Mouse (Mus musculus) small intestine, adult 2 months (tissue): ENCODE measurements around the gene Cbr2. TPM values are rescaled to one million over a fixed set of nuclear protein-coding genes. Genes with fewer than 3 reads are reported as not detected.

Experiments used
- H3K27ac ChIP-seq: fragments of 200-500 bp; 2 replicates; pipeline ENCODE4 v1.5.1; 2012; ENCODE audit warnings: low read depth, low read length, control low read depth, inconsistent platforms; ENCODE audit not compliant: insufficient read depth
- H3K27me3 ChIP-seq: fragments of 200-500 bp; 2 replicates; pipeline ENCODE4 v1.6.1; 2012; ENCODE audit warnings: mild to moderate bottlenecking, moderate library complexity, low read length, inconsistent platforms; ENCODE audit not compliant: control insufficient read depth, insufficient read depth
- H3K36me3 ChIP-seq: fragments of 200-500 bp; 2 replicates; pipeline ENCODE4 v1.6.1; 2012; ENCODE audit warnings: mild to moderate bottlenecking, low read length, control low read depth, inconsistent platforms; ENCODE audit not compliant: control insufficient read depth, insufficient read depth
- H3K4me1 ChIP-seq: fragments of 200-500 bp; 2 replicates; pipeline ENCODE4 v1.6.1; 2012; ENCODE audit warnings: low read length, inconsistent platforms, mixed read lengths; ENCODE audit not compliant: control insufficient read depth, insufficient read depth, insufficient read length
- H3K4me3 ChIP-seq: fragments of 200-500 bp; 2 replicates; pipeline ENCODE4 v1.5.1; 2012; ENCODE audit warnings: low read depth, mild to moderate bottlenecking, control low read depth, inconsistent platforms, low read length, moderate library complexity
- CTCF ChIP-seq: fragments of 200-500 bp; IDR thresholded peaks from 2 replicates; pipeline ENCODE4 v1.5.1; 2012; ENCODE audit warnings: low read depth, mild to moderate bottlenecking, control low read depth, inconsistent platforms, low read length, moderate library complexity, mixed read lengths; ENCODE audit not compliant: insufficient replicate concordance, insufficient read length; ENCODE audit errors: extremely low read depth
- POLR2A ChIP-seq: fragments of 200-500 bp; IDR thresholded peaks from 2 replicates; pipeline ENCODE4 v1.6.1; 2012; ENCODE audit warnings: low read depth, mild to moderate bottlenecking, control low read depth, inconsistent platforms, low read length, moderate library complexity
- WGBS: fragments of 180-500 bp; shearing (Covaris S2); methylation state at CpG from one replicate; pipeline ENCODE4 v1.1.7; 2018; 5-methylcytosine and 5-hydroxymethylcytosine counted together
- polyA plus RNA-seq: library from polyadenylated mRNA; depleted of rRNA; stranded (reverse); fragments of >200 nt; gene quantifications from 2 replicates; pipeline ENCODE4 v1.2.3, GENCODE M21; 2012

The Cbr2 gene
- polyA plus RNA-seq, 1 experiment = 1.2 TPM

DNA sequence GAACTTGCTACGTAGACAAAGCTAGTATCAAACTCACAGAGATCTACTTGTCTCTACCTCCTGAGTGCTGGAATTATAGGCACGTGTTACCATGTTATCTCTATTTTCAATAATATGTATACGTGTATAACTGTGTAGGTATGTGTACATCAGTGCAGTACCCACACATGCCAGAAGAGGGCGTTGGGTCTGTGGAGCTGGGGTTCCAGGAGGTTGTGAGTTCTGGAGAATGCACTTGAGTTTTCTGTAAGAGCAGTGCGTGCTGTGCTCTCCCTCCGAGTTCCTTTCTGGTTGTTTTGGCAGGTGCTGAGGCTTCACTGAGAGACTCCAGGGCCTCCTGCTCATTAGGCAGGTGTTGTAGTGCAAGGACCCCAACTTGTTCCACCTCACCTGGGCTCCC, 35.3 kb downstream of the Cbr2 start:
- no peaks in the 10 kb centered on the region for H3K27me3 ChIP-seq
- no peak overlapping the region for H3K4me3 ChIP-seq
- no peak overlapping the region for H3K27ac ChIP-seq
- H3K36me3 ChIP-seq = peaks cover 25% of the 10 kb centered on the region
- peak; percentile 42; the same call in 1 of the 2 replicates for TF ChIP-seq CTCF
- TF ChIP-seq POLR2A = no peak
- peaks cover 16% of the 10 kb centered on the region; the same call in 1 of the 2 replicates for H3K4me1 ChIP-seq
- 93% methylated on average over 6 of the region's 6 CpGs for WGBS

DNA sequence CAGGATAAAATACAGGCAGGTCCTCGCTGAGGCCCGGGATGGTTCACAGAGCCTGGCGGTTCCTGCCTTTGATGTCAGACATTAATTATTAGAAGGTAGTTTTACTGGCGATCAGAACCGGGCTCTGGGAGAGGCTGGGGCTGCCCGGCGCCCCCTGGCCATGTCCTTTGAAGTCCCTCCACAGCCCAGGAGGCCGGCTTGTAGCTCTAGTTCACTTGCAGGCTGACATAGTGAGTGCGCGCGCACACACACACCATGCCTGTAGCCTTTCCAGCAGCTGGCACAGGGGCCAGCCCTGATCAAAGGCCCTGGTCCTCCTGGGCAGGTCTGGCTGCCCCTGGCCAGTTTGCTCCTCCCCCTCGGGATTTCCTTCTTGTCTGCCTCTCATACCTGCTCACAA, 36.3 kb downstream of the Cbr2 start:
- Histone ChIP-seq H3K36me3 (peaks cover 24% of the 10 kb centered on the region), H3K4me3 (no peak overlapping the region), H3K4me1 (peaks cover 16% of the 10 kb centered on the region; the same call in 1 of the 2 replicates), H3K27me3 (no peaks in the 10 kb centered on the region), H3K27ac (no peak overlapping the region)
- WGBS = 74% methylated on average over 12 of the region's 12 CpGs
- TF ChIP-seq POLR2A (no peak), CTCF (no peak)

DNA sequence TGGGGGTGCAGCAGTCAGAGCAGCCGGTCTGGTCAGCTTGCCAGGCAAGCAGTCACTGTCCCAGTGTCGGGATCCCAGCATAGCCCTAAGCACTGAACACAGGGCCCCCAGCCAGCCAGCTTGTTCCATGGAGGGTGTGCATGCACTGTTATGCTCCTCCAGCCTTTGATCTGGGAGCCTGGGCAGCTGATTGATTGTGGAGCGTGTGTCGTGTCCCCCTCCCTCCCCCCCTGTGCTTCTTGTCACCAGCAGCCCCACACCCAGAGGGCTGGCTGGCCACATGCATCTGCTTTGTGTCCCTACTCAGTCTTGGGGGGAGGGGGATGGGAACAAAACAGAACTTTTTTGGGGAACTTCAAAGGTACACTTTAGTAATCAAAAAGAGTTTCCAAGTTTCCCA, 36.7 kb downstream of the Cbr2 start:
- 55% methylated on average over 4 of the region's 4 CpGs for WGBS
- Histone ChIP-seq H3K4me1 (peaks cover 16% of the 10 kb centered on the region; the same call in 1 of the 2 replicates), H3K27ac (no peak overlapping the region), H3K4me3 (no peak overlapping the region), H3K27me3 (no peaks in the 10 kb centered on the region), H3K36me3 (peaks cover 28% of the 10 kb centered on the region)
- TF ChIP-seq POLR2A (no peak), CTCF (no peak)

DNA sequence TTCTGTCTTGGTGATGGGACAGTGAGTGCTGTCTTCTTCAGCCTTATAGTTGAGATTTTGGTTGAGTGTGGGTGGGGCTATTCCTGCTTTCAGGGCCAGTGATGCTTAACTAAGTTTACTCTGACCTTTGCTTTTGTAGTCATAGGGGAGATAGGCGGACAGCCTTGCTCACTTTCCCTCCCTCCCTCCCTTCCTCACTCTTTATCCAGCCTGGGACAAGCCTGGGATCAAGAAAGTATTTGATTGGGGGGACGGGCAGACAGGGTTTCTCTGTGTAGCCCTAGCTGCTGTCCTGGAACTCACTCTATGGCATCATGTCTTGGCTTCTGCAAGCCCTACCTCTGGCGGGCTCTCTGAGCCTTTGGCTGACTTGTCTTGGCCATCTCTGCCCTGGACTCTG, 38.5 kb downstream of the Cbr2 start:
- TF ChIP-seq POLR2A (no peak), CTCF (no peak)
- Histone ChIP-seq H3K4me1 (peaks cover 16% of the 10 kb centered on the region; the same call in 1 of the 2 replicates), H3K36me3 (peaks cover 31% of the 10 kb centered on the region), H3K27me3 (no peaks in the 10 kb centered on the region), H3K4me3 (no peak overlapping the region), H3K27ac (peak overlapping the region; percentile 92)
- 59% methylated on average over 3 of the region's 3 CpGs for WGBS

DNA sequence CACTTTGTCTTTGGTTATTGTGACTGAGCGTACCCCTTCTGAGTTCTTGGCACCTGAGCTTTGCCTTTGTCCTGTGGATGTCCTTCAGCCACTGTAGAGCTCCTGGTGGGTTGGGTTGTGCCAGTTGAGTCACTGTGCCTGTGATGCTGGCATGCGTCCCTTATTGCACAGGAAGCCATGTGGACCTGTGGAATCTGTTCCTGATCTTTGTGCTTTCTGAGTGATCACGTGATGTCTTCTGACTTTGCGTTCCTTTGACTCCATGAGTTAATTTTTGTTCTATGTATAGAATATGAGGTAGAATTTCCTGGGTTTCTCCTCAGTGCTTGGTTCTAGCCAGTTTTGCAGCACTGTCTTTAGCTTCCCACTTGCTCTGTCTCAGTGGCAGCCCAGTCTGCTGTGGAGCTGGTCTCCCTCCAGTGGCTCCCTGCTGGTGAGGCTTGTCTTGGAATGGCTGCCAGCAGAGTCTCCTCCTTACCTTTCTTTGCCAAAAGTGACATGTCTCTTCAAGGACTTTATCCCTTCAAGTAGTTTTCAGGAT, 39.4 kb downstream of the Cbr2 start:
- Histone ChIP-seq H3K27me3 (no peaks in the 10 kb centered on the region), H3K4me1 (peaks cover 16% of the 10 kb centered on the region; the same call in 1 of the 2 replicates), H3K27ac (peak overlapping the region; percentile 92), H3K4me3 (no peak overlapping the region), H3K36me3 (peaks cover 35% of the 10 kb centered on the region)
- no peak for TF ChIP-seq POLR2A
- TF ChIP-seq CTCF = no peak
- 33% methylated on average over 4 of the region's 4 CpGs for WGBS

DNA sequence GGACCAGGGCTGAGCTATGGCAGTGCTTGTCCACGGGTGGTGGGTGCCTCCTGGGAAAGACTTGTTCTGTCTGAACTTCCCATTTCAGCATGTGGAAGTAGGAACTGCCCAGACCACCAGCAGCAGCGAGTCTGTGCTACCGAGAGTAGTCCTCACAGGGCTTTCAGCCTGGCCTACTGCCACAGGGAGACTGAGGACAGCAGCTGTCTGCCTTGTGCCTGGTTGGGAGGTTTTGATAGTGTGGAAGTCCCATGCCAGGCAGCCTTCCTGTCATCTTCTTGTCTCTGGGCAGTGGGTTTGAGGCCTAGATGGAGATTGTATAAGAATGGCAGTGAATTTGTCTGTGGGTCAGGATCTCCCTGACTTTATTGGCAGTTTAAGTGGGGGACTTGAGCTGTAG, 42.5 kb downstream of the Cbr2 start:
- Histone ChIP-seq H3K27me3 (no peaks in the 10 kb centered on the region), H3K4me3 (no peak overlapping the region), H3K4me1 (peaks cover 14% of the 10 kb centered on the region; the same call in 1 of the 2 replicates), H3K36me3 (peaks cover 46% of the 10 kb centered on the region), H3K27ac (no peak overlapping the region)
- WGBS = 83% methylated on average over 3 of the region's 3 CpGs
- TF ChIP-seq CTCF (no peak), POLR2A (no peak)

DNA sequence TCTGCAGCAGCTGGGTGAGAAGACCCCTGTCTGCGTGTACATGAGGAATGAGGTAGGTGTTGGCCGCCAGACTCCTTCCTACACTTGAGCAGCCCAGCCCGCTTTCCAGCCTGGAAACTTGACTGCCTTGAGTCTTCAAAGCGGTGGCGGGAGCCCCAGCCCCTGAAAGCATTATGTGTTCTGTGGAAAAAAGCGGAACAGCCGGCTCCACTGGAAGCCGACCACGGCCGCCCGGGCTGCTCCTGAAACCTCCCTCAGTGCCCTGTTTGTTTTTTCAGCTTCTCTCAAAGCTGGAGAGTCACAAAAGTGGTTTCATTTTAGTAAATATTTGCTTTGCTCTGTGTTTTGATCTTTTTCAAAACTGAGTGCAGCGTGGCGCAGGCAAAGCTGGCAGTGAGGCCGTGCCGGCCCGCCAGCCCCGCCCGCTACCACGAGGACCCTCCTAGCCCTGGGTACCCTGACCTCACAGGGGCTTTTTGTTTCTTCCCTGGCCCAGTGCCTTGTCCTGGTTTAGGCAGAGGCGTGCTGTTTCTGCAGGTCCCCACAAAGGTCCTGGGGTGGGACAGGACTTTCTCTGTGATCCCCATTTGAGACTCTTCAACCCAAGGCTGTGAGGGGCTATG, 45.2 kb downstream of the Cbr2 start:
- no peaks in the 10 kb centered on the region for H3K27me3 ChIP-seq
- 89% methylated on average over 20 of the region's 20 CpGs for WGBS
- TF ChIP-seq CTCF (no peak), POLR2A (no peak)
- H3K4me1 ChIP-seq = no peaks in the 10 kb centered on the region; the same call in 1 of the 2 replicates
- no peak overlapping the region for H3K4me3 ChIP-seq
- no peak overlapping the region for H3K27ac ChIP-seq
- H3K36me3 ChIP-seq = peaks cover 56% of the 10 kb centered on the region
